Mouse (Mus musculus): ENCODE data around the gene Wdr90. TPM values are rescaled to one million over a fixed set of nuclear protein-coding genes. Genes with fewer than 3 reads are reported as not detected.
"Not testable (repeated sequence)": the region's sequence is repeated elsewhere in the genome, so short reads cannot be mapped to it uniquely, and the experiment has no call there.

Wdr90 gene
- polyA plus RNA-seq, 1 experiment from 2014 or later, result 24.9 TPM

DNA sequence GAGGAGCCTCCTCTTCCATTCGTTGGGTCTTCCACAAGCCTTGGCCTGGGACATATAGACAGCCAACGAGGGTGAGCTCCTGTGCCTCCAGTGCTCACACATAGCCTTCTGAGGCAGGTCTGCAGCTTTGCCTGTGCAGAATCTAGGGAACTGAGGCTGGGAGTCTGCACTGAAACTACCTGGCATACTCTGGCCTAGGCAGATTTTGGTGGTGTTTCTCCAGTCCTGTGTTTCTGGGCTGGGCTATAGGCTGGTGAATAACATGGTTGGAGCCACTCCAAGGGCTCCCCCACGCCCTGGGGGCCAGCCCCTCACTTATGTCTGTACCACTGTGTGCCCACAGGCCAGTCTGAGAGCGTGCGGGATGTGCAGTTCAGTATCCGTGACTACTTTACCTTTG lies 36.0 kb downstream of the Wdr90 start:
- H3K9ac ChIP-seq, result no peak overlapping the region
- H3K27me3 ChIP-seq, result peaks cover 22% of the 10 kb centered on the region
- no peaks in the 10 kb centered on the region for H3K9me3 ChIP-seq
- ATAC-seq (ENCODE audit: low FRiP score, low read depth), result no peak
- H3K4me1 ChIP-seq, result peaks cover 48% of the 10 kb centered on the region
- no peak overlapping the region for H3K4me3 ChIP-seq
- peaks cover 29% of the 10 kb centered on the region for H3K36me3 ChIP-seq
- peak overlapping the region; percentile 97 for H3K4me2 ChIP-seq (replicated peaks)
- no peak overlapping the region for H3K27ac ChIP-seq
- 88% methylated on average over 6 of the region's 6 CpGs for WGBS

GRCm38 (mm10) chr17:25824362-25825142 lies 36.7 kb downstream of the Wdr90 start:
- H3K9me3 ChIP-seq, result no peaks in the 10 kb centered on the region
- ATAC-seq (ENCODE audit: low FRiP score, low read depth), result no peak
- H3K27ac ChIP-seq, result no peak overlapping the region
- WGBS, result 72% methylated on average over 17 of the region's 17 CpGs
- peaks cover 30% of the 10 kb centered on the region for H3K27me3 ChIP-seq
- H3K4me2 ChIP-seq (replicated peaks), result peak overlapping the region; percentile 97
- H3K4me3 ChIP-seq, result peak overlapping the region; percentile 67
- H3K36me3 ChIP-seq, result peaks cover 24% of the 10 kb centered on the region
- H3K4me1 ChIP-seq, result peaks cover 41% of the 10 kb centered on the region
- H3K9ac ChIP-seq, result peak overlapping the region; percentile 77

DNA sequence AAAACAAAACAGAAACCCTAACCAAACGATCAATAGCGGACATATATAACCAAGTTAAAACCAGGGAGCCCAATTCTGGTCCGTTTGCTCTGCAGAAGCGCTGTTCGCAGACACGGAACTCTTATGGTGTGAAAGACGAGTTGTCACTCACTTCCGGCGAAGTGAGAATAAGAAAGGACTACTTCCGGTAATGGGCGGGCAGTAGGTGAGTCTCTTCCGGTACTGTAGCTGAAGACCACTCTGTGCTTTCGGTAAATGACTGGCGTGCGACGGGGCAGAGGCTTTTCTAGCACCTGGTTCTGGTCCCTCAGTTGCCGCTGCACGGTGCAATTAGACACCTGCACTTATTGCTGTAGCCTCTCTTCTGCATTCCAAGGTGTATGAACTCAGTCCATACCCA lies 37.8 kb downstream of the Wdr90 start, which contains the start of gene Wdr24:
Wdr24 (plus strand) TSS at position 176 of the 400 bp plus-strand sequence.
- H3K27ac ChIP-seq, result peak within 1 kb of the TSS; percentile 40; the same call in 1 of the 2 replicates
- peak within 1 kb of the TSS; percentile 77 for H3K9ac ChIP-seq
- peak; percentile 78 for ATAC-seq (ENCODE audit: low FRiP score, low read depth)
- peak within 1 kb of the TSS; percentile 67 for H3K4me3 ChIP-seq
- WGBS, result under 1% methylated on average over 18 of the region's 18 CpGs
- H3K27me3 ChIP-seq, result peaks cover 41% of the 10 kb centered on the region
- H3K4me2 ChIP-seq (replicated peaks), result peak within 1 kb of the TSS; percentile 97
- no peaks in the 10 kb centered on the region for H3K9me3 ChIP-seq
- peaks cover 38% of the 10 kb centered on the region for H3K4me1 ChIP-seq
- peaks cover 24% of the 10 kb centered on the region for H3K36me3 ChIP-seq

DNA sequence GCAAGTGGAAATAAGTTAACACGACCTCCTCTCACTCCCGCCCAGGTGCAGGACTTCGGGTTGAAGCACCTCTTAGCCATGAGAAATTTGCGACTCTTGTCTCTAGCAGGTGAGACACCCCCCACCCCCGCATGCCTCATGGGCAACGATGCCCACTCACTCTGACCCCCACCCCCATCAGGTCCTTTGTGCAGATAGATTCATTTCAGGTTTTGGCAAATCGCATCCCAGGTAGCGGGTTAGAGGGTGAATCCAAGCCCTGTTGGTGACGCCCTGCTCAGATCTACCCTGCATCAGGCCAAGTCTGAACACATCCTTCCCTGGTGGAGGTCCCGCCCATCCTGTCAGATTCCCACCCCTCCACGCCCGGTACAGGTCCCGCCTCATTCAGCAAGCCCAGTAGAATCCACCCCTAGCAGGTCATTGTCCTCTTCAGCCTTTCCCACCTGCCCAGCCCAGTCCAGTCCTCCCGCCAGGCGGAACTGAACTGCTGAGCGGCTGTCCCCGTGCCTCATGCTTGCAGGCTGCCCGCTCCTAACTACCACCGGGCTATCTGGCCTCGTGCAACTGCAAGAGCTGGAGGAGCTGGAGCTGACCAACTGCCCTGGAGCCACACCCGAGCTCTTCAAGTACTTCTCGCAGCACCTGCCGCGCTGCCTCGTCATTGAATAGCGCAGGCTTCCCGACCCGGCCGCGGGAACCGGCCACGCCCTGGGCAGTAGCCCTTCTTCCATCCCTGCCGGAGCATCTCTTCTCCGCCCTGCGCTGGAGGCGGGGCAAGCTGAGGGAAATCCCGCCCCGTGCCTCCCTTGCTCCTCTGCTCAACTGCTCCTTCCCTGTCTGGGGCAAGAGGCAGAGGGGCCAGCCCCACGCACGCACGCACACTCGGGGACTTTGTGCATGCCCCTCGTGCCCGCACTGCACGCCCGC lies 42.2 kb downstream of the Wdr90 start:
- H3K9me3 ChIP-seq, result no peaks in the 10 kb centered on the region
- no peak for ATAC-seq (ENCODE audit: low FRiP score, low read depth)
- peak overlapping the region; percentile 8; the same call in 1 of the 2 replicates for H3K4me3 ChIP-seq
- H3K36me3 ChIP-seq, result no peaks in the 10 kb centered on the region
- no peak overlapping the region; the same call in 1 of the 2 replicates for H3K9ac ChIP-seq
- H3K4me1 ChIP-seq, result peaks cover 10% of the 10 kb centered on the region
- peaks cover 76% of the 10 kb centered on the region for H3K27me3 ChIP-seq
- WGBS, result 6% methylated on average over 45 of the region's 46 CpGs
- H3K27ac ChIP-seq, result no peak overlapping the region
- H3K4me2 ChIP-seq (replicated peaks), result peak overlapping the region; percentile 37

DNA sequence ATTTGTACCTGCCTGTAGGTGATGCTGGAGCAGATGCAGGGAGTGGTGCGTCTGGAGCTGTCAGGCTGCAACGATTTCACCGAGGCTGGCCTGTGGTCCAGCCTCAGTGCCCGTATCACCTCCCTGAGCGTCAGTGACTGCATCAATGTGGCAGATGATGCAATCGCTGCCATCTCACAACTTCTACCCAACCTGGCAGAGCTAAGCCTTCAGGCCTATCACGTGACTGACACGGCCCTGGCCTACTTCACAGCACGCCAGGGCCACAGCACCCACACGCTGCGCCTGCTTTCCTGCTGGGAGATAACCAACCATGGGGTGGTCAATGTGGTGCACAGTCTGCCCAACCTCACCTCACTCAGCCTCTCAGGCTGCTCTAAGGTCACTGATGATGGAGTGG lies 43.6 kb downstream of the Wdr90 start:
- Histone ChIP-seq H3K4me3 (no peak overlapping the region), H3K9me3 (no peaks in the 10 kb centered on the region), H3K4me2 (replicated peaks) (no peak overlapping the region), H3K27me3 (peaks cover 84% of the 10 kb centered on the region), H3K27ac (no peak overlapping the region), H3K9ac (no peak overlapping the region), H3K36me3 (no peaks in the 10 kb centered on the region), H3K4me1 (peaks cover 6% of the 10 kb centered on the region; the same call in 1 of the 2 replicates)
- 75% methylated on average over 11 of the region's 11 CpGs for WGBS
- ATAC-seq (ENCODE audit: low FRiP score, low read depth), result no peak

DNA sequence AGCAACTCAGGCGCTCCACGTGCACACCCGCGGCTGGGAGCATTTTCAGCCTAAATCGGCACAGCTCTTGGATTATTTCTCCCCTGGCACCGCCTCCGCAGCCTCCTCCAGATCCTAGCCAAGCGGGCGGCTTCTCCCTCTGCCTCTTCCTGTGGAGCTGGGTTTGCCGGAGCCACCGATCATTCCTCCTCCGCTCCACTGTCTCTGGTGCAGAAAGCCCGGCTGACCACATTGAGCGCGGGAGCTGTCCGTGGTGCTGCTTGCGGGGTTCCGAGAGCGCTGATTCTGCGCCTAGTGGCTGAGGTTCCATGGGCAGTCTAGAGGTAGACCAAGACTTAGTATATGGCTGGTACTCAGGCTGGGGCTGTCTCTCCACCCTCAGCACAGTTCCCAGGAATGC lies 47.8 kb downstream of the Wdr90 start:
- Histone ChIP-seq H3K36me3 (no peaks in the 10 kb centered on the region), H3K27me3 (peaks cover 86% of the 10 kb centered on the region), H3K4me2 (replicated peaks) (0 out of 2 replicates have a peak overlapping the region, but pooled peaks have one; percentile 14), H3K4me1 (peaks cover 12% of the 10 kb centered on the region), H3K27ac (no peak overlapping the region), H3K4me3 (no peak overlapping the region), H3K9me3 (no peaks in the 10 kb centered on the region), H3K9ac (no peak overlapping the region)
- WGBS, result 1% methylated on average over 20 of the region's 20 CpGs
- ATAC-seq (ENCODE audit: low FRiP score, low read depth), result no peak

- peaks cover 12% of the 10 kb centered on the region for H3K4me1 ChIP-seq
- H3K4me3 ChIP-seq, result no peak overlapping the region
- no peak overlapping the region for H3K9ac ChIP-seq
- no peak overlapping the region for H3K27ac ChIP-seq
- no peaks in the 10 kb centered on the region for H3K36me3 ChIP-seq
- H3K9me3 ChIP-seq, result no peaks in the 10 kb centered on the region
- ATAC-seq (ENCODE audit: low FRiP score, low read depth), result no peak
- WGBS, result 64% methylated on average over 4 of the region's 4 CpGs
- no peak overlapping the region for H3K4me2 ChIP-seq (replicated peaks)
- peaks cover 82% of the 10 kb centered on the region for H3K27me3 ChIP-seq
Observed at GRCm38 (mm10) chr17:25810890-25811289, 50.4 kb downstream of the Wdr90 start.

- Histone ChIP-seq H3K27me3 (peaks cover 76% of the 10 kb centered on the region), H3K36me3 (no peaks in the 10 kb centered on the region), H3K4me1 (peaks cover 12% of the 10 kb centered on the region), H3K4me2 (replicated peaks) (peak overlapping the region; percentile 97), H3K9me3 (no peaks in the 10 kb centered on the region), H3K27ac (no peak overlapping the region), H3K9ac (peak overlapping the region; percentile 70), H3K4me3 (peak overlapping the region; percentile 66)
- 11% methylated on average over 25 of the region's 25 CpGs for WGBS
- ATAC-seq (ENCODE audit: low FRiP score, low read depth), result peak; percentile 29; the same call in 1 of the 2 replicates
Observed at GRCm38 (mm10) chr17:25809606-25810340, 51.5 kb downstream of the Wdr90 start.

DNA sequence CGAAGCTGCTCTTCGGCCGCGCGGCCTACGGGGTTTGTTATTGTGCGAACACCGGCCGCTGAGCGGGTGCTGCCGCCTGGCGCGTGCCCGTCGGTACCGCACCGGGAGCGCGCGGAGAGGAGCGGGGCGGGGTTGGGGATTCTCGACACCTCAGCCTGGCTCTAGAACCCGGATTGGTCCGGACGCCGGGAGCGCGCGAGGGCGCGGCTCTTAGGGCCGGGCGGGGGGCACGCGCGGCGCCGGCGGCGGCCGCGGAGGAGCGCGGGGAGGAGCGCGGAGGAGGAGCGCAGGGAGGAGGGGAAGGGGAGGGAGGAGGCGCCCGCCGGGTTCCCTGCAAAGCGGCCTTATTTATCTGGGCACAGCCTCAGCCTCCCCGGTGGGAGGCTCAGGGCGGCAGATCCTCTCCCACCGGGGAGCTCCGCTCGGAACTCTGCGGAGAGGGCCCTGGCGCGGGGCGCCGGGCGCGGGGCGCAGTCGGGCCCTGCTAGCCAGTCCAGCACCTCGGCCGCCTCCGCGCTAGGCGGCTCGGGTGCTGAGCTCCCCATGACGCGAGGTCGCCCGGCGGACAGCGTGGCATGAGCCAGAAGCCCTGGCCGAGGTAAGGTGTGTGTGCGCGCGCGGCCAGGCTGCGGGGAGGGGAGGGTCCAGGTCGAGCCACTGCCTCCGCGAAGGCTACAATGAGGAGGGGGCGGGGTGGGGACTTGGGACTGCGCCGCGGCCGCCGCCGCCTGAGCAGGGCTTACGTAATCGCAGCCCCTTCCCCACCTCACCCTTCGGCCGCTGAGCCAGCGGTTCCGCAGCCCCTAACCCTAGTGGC lies 52.3 kb downstream of the Wdr90 start, which contains the start of gene Fbxl16:
Fbxl16 (plus strand) TSS at position 297 of the 817 bp plus-strand sequence.
- H3K27ac ChIP-seq, result no peak within 1 kb of the TSS
- peaks cover 12% of the 10 kb centered on the region for H3K4me1 ChIP-seq
- H3K36me3 ChIP-seq, result no peaks in the 10 kb centered on the region
- H3K4me2 ChIP-seq (replicated peaks), result peak within 1 kb of the TSS; percentile 97
- H3K9ac ChIP-seq, result peak within 1 kb of the TSS; percentile 70
- H3K27me3 ChIP-seq, result peaks cover 68% of the 10 kb centered on the region
- H3K9me3 ChIP-seq, result no peaks in the 10 kb centered on the region
- ATAC-seq (ENCODE audit: low FRiP score, low read depth), result peak; percentile 84
- peak within 1 kb of the TSS; percentile 66 for H3K4me3 ChIP-seq
- WGBS, result under 1% methylated on average over 75 of the region's 100 CpGs

- Histone ChIP-seq H3K27me3 (peaks cover 72% of the 10 kb centered on the region), H3K27ac (no peak overlapping the region), H3K4me3 (peak overlapping the region; percentile 66), H3K9me3 (no peaks in the 10 kb centered on the region), H3K4me1 (peaks cover 9% of the 10 kb centered on the region), H3K4me2 (replicated peaks) (peak overlapping the region; percentile 97), H3K9ac (no peak overlapping the region), H3K36me3 (no peaks in the 10 kb centered on the region)
- WGBS, result 35% methylated on average over 5 of the region's 5 CpGs
- no peak for ATAC-seq (ENCODE audit: low FRiP score, low read depth)
Observed at GRCm38 (mm10) chr17:25808028-25808427, 53.3 kb downstream of the Wdr90 start.

DNA sequence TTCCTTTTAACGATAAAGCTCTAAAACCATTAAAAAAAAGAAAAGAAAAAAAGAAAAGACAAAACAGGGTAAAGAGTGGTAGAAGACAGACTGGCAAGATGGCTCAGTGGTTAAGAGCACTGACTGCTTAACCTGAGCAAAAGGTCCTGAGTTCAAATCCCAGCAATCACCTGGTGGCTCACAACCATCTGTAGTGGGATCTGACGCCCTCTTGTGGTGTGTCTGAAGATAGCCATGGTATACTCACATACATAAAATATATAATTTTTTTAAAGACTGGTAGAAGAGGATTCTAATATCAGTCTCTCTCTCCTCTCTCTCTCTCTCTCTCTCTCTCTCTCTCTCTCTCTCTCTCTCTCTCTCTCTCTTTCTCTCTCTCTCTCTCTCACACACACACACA lies 53.8 kb downstream of the Wdr90 start:
- H3K27ac ChIP-seq; ATAC-seq (ENCODE audit: low FRiP score, low read depth); H3K9me3 ChIP-seq; H3K9ac ChIP-seq; H3K4me2 ChIP-seq (replicated peaks); H3K36me3 ChIP-seq; H3K4me3 ChIP-seq: not testable (repeated sequence)
- Histone ChIP-seq H3K27me3 (peaks cover 72% of the 10 kb centered on the region), H3K4me1 (peaks cover 12% of the 10 kb centered on the region)
- WGBS, result 38% methylated on average over 2 of the region's 2 CpGs

Measured in limb, embryonic 13.5 days (tissue).